Mouse (Mus musculus): Measurements from ENCODE around the gene Cep131. TPM values are rescaled to one million over a fixed set of nuclear protein-coding genes. Genes with fewer than 3 reads are reported as not detected.
A peak's percentile ranks its signal among the peaks of the same experiment; 100 is the strongest.

Gene Cep131
- 13.2 and 14.5 TPM in 2 replicates for polyA plus RNA-seq (2015; fragmentation: Nextera tagmentation; extraction: Ambion mirVana)

DNA sequence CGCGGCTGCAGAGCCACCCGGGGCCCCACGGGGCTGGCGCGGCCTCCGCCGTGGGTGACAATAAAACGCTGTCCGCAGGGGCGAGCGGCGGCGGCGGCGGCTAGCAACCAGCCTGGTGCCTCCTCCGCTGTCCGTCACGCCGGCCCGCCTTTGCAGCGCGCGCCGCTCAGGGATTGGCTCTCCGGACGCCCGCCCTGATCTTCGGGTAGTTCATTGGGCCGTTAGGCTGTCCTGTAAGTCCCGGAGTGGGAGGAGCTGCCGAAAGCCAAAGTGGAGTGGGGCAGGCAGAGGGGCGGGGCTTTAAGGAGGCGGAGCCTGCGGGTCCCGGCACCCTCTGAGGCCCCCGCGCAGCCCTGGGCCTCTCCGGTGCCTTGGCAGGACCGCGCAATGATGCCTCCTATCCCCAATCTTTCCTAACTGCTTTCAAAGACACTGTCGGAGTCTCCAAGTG is at the start of gene Cep131:
Gene Cep131 (minus strand): TSS at position 126 of the 451 bp plus-strand sequence.
- Histone ChIP-seq H3K27ac (ENCODE audit: low read length) (peak within 1 kb of the TSS; percentile 76), H3K9ac (ENCODE audit: low read length) (peak within 1 kb of the TSS; percentile 96), H3K36me3 (ENCODE audit: control insufficient read depth, insufficient read depth) (0 out of 2 replicates have a peak, but pooled peaks cover 6% of the 10 kb centered on the region), H3K4me3 (ENCODE audit: low read length) (peak within 1 kb of the TSS; percentile 93), H3K4me1 (ENCODE audit: control insufficient read depth, insufficient read depth, low read length) (peaks cover 14% of the 10 kb centered on the region), H3K4me2 (ENCODE audit: low read depth, low read length) (peak within 1 kb of the TSS; percentile 83), H3K27me3 (ENCODE audit: control insufficient read depth, insufficient read depth, low read length) (no peaks in the 10 kb centered on the region), H3K9me3 (replicated peaks; ENCODE audit: control insufficient read depth, low read length) (no peaks in the 10 kb centered on the region)
- under 1% methylated on average over 42 of the region's 42 CpGs for WGBS
- peak; percentile 99 for ATAC-seq (replicated peaks; ENCODE audit: extremely low read depth, insufficient read depth, low FRiP score)

DNA sequence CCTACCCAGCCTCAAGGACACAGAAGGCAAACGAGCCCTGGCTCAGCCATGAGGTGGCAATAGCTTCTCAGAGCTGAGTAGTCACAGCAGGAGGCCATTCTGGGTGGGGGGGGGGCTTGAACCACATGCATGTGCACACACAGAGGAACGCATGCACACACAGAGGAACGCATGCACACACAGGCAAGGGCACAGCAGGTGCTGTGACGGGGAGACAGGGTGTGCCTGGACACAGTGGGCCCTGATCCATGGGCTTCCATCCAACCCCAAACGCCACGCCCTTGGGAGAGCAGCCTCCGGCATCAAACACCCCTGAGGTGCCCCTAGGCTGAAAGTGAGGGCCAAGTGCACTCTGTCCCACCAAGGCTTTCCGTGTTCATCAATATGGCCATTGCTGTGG is 49.6 kb upstream of the Cep131 start:
- H3K4me2 ChIP-seq (ENCODE audit: low read depth, low read length), result peak overlapping the region; percentile 41
- H3K27ac ChIP-seq (ENCODE audit: low read length), result peak overlapping the region; percentile 94
- H3K36me3 ChIP-seq (ENCODE audit: control insufficient read depth, insufficient read depth), result peaks cover 22% of the 10 kb centered on the region
- no peak for ATAC-seq (replicated peaks; ENCODE audit: extremely low read depth, insufficient read depth, low FRiP score)
- no peak overlapping the region for H3K4me3 ChIP-seq (ENCODE audit: low read length)
- no peaks in the 10 kb centered on the region for H3K27me3 ChIP-seq (ENCODE audit: control insufficient read depth, insufficient read depth, low read length)
- H3K9me3 ChIP-seq (replicated peaks; ENCODE audit: control insufficient read depth, low read length), result no peaks in the 10 kb centered on the region
- peaks cover 64% of the 10 kb centered on the region for H3K4me1 ChIP-seq (ENCODE audit: control insufficient read depth, insufficient read depth, low read length)
- peak overlapping the region; percentile 51; the same call in 1 of the 2 replicates for H3K9ac ChIP-seq (ENCODE audit: low read length)
- 67% methylated on average over 8 of the region's 8 CpGs for WGBS

DNA sequence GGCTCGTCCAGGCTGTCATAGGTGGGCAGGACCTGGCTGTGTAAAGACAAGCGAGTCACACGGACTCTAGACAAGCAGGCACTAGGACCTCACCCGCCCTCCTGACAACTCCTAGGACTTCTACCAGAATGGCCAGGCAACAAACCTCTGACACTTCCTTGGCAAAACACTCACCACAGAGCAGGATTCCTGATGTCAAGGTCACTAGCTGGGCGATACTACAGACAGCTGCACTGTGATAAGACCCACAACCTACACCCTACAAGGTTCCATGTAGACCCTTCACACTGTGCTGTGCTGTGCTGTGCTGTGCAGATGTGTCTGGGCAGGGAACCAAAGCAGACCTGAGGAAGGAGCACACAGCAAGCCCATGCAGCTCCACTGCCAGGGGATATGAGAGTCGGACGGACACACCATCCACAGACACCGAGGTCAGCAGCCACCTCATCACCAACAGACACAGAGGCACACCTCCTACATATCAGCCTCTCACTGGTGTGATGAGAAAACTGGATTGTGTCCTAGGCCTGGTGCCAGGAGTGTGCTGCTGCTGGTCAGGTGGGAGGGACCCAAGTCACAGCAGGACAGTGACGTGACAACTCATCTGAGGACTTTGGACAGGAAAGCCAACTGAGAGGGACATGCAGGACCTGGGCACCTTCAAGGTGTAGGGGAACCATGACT is 48.4 kb upstream of the Cep131 start:
- ATAC-seq (replicated peaks; ENCODE audit: extremely low read depth, insufficient read depth, low FRiP score), result peak; percentile 50

DNA sequence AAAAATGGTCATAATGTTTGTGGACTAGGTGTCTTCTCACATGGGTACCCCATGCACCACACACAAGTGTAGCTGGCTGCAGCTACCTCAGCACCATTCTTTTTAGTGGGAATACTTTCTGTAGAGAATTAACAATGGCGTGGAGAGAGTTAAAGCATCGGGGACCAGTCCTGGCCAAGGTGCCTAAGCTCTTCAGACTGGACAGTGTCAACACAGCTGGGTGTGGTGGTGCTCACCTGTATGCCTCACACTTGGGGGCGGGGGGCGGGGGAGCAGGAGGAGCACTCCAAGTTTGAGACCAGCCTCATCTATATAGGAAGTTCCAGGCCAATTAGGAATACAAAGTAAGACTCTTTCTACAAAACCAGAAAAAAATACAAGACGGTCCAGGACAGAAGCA is 47.5 kb upstream of the Cep131 start:
- peaks cover 30% of the 10 kb centered on the region for H3K36me3 ChIP-seq (ENCODE audit: control insufficient read depth, insufficient read depth)
- no peak for ATAC-seq (replicated peaks; ENCODE audit: extremely low read depth, insufficient read depth, low FRiP score)
- 85% methylated on average over 5 of the region's 5 CpGs for WGBS
- H3K9me3 ChIP-seq (replicated peaks; ENCODE audit: control insufficient read depth, low read length), result no peaks in the 10 kb centered on the region
- no peaks in the 10 kb centered on the region for H3K27me3 ChIP-seq (ENCODE audit: control insufficient read depth, insufficient read depth, low read length)
- H3K27ac ChIP-seq (ENCODE audit: low read length), result peak overlapping the region; percentile 94
- H3K4me3 ChIP-seq (ENCODE audit: low read length), result no peak overlapping the region
- H3K9ac ChIP-seq (ENCODE audit: low read length), result no peak overlapping the region
- H3K4me1 ChIP-seq (ENCODE audit: control insufficient read depth, insufficient read depth, low read length), result peaks cover 49% of the 10 kb centered on the region
- no peak overlapping the region for H3K4me2 ChIP-seq (ENCODE audit: low read depth, low read length)

More for the DNA sequence above, 48.4 kb upstream of the Cep131 start:
- Histone ChIP-seq H3K4me2 (ENCODE audit: low read depth, low read length) (peak overlapping the region; percentile 2; the same call in 1 of the 2 replicates), H3K4me3 (ENCODE audit: low read length) (no peak overlapping the region), H3K9me3 (replicated peaks; ENCODE audit: control insufficient read depth, low read length) (no peaks in the 10 kb centered on the region), H3K4me1 (ENCODE audit: control insufficient read depth, insufficient read depth, low read length) (peaks cover 57% of the 10 kb centered on the region), H3K9ac (ENCODE audit: low read length) (no peak overlapping the region), H3K36me3 (ENCODE audit: control insufficient read depth, insufficient read depth) (peaks cover 27% of the 10 kb centered on the region), H3K27me3 (ENCODE audit: control insufficient read depth, insufficient read depth, low read length) (no peaks in the 10 kb centered on the region), H3K27ac (ENCODE audit: low read length) (peak overlapping the region; percentile 94)
- WGBS, result 45% methylated on average over 9 of the region's 9 CpGs

DNA sequence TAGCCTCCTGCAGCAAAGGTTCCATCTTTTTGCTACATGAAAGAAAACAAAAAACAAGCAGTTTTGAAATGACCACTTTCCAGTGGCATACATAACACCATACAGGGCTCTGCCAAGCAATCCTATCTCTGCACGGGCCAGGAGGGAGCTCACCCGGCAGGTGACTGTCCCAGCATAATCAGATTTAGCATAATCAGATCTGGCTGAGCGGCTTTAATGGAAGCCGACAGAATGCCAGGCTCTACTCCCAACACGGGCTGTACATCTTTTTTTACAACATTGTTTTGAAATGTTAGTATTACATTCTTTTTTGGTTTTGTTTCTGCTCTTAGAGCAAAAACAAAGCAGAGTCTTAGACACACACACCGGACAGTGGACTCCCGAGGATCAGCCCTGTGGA is 42.7 kb upstream of the Cep131 start:
- ATAC-seq (replicated peaks; ENCODE audit: extremely low read depth, insufficient read depth, low FRiP score), result no peak
- Histone ChIP-seq H3K4me1 (ENCODE audit: control insufficient read depth, insufficient read depth, low read length) (peaks cover 2% of the 10 kb centered on the region), H3K36me3 (ENCODE audit: control insufficient read depth, insufficient read depth) (peaks cover 45% of the 10 kb centered on the region), H3K9me3 (replicated peaks; ENCODE audit: control insufficient read depth, low read length) (no peaks in the 10 kb centered on the region), H3K4me2 (ENCODE audit: low read depth, low read length) (no peak overlapping the region), H3K4me3 (ENCODE audit: low read length) (no peak overlapping the region), H3K9ac (ENCODE audit: low read length) (no peak overlapping the region), H3K27me3 (ENCODE audit: control insufficient read depth, insufficient read depth, low read length) (no peaks in the 10 kb centered on the region), H3K27ac (ENCODE audit: low read length) (no peak overlapping the region)
- WGBS, result 86% methylated on average over 7 of the region's 7 CpGs

DNA sequence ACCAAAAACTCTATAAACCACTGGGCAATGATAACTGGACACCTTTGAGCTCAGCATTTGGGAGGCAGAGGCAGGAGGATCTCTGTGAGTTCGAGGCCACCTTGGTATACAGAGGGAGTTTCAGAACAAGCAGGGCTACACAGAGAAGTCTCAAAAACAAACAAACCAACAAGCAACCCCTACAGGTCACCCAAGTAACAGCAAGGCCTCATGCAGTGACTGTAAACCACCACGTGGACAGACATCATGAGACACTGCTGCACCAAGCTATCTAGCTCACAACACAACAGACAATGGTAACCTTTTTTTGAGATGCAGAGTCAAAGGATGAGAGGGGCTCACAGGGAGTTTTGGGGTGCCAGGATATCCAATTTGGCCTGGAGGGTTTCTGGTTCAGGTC is 40.2 kb upstream of the Cep131 start:
- 88% methylated on average over 2 of the region's 2 CpGs for WGBS
- H3K36me3 ChIP-seq (ENCODE audit: control insufficient read depth, insufficient read depth), result peaks cover 34% of the 10 kb centered on the region
- ATAC-seq (replicated peaks; ENCODE audit: extremely low read depth, insufficient read depth, low FRiP score), result no peak

DNA sequence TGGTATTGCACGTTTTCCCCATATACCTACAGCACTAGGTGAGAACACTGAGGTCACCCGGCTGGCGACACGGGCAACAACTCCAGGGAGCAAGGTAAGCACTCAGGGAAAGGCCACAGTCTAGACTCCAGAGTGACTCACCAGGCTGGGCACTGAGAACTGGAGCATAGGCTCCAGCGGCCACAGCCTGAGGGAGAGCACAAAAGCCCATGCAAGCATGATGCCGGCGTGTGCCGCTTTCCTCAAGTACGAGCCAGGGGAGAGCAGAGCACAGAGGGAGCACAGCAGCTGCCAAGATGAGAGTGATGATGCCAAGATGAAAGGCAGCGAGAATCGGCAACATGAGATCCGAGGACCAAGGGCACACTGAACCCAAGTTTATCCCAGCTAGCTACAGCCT is 35.5 kb upstream of the Cep131 start:
- Histone ChIP-seq H3K4me2 (ENCODE audit: low read depth, low read length) (no peak overlapping the region), H3K27ac (ENCODE audit: low read length) (no peak overlapping the region), H3K4me3 (ENCODE audit: low read length) (no peak overlapping the region), H3K4me1 (ENCODE audit: control insufficient read depth, insufficient read depth, low read length) (peaks cover 8% of the 10 kb centered on the region), H3K27me3 (ENCODE audit: control insufficient read depth, insufficient read depth, low read length) (no peaks in the 10 kb centered on the region), H3K36me3 (ENCODE audit: control insufficient read depth, insufficient read depth) (peaks cover 10% of the 10 kb centered on the region; the same call in 1 of the 2 replicates), H3K9me3 (replicated peaks; ENCODE audit: control insufficient read depth, low read length) (no peaks in the 10 kb centered on the region), H3K9ac (ENCODE audit: low read length) (no peak overlapping the region)
- 83% methylated on average over 12 of the region's 12 CpGs for WGBS
- no peak for ATAC-seq (replicated peaks; ENCODE audit: extremely low read depth, insufficient read depth, low FRiP score)

More for the DNA sequence above, 40.2 kb upstream of the Cep131 start:
- Histone ChIP-seq H3K4me3 (ENCODE audit: low read length) (no peak overlapping the region), H3K4me2 (ENCODE audit: low read depth, low read length) (no peak overlapping the region), H3K9ac (ENCODE audit: low read length) (no peak overlapping the region), H3K27ac (ENCODE audit: low read length) (no peak overlapping the region), H3K9me3 (replicated peaks; ENCODE audit: control insufficient read depth, low read length) (no peaks in the 10 kb centered on the region), H3K4me1 (ENCODE audit: control insufficient read depth, insufficient read depth, low read length) (no peaks in the 10 kb centered on the region), H3K27me3 (ENCODE audit: control insufficient read depth, insufficient read depth, low read length) (no peaks in the 10 kb centered on the region)

DNA sequence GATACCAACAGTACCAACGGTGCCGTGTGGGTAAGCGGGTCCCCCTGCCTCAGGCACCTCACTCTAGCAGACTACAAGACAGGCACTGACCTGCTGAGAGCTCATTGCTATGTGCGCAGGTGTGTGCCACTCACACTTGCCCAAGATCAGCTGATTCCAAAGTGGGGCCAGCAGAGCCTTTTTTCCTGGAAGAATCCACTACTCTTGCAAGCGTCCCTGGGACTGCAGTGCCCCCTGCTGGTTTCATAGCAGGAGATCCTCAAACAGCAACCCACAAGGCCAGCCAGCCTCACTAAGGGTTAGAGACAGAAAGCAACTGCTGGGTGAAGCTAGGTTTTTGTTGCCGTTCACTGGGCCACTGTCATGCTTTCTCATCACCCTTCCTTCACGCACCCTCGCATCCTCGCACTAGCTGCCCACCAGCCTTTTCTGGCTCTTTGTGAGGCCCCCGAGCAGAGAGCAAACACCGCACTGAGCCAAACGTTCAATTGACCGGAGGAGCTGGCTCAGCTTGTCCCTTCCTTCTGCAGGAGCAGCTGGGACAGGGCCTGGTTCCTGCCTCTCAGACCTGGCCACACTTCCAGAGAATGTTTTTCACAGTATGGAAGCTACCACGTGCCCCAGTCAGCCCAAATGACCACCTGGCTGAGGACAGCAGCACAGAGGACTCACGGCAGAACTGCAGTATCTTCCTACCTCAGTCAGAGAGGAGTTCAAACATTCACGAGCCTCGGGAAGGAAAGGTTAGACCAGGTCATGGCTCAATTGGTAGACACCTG is 34.2 kb upstream of the Cep131 start:
- WGBS, result 85% methylated on average over 17 of the region's 17 CpGs

More for the DNA sequence above, 34.2 kb upstream of the Cep131 start:
- H3K4me1 ChIP-seq (ENCODE audit: control insufficient read depth, insufficient read depth, low read length), result peaks cover 8% of the 10 kb centered on the region
- no peaks in the 10 kb centered on the region for H3K27me3 ChIP-seq (ENCODE audit: control insufficient read depth, insufficient read depth, low read length)
- H3K36me3 ChIP-seq (ENCODE audit: control insufficient read depth, insufficient read depth), result peaks cover 8% of the 10 kb centered on the region
- no peaks in the 10 kb centered on the region for H3K9me3 ChIP-seq (replicated peaks; ENCODE audit: control insufficient read depth, low read length)
- no peak overlapping the region for H3K4me3 ChIP-seq (ENCODE audit: low read length)
- peak overlapping the region; percentile 9; the same call in 1 of the 2 replicates for H3K9ac ChIP-seq (ENCODE audit: low read length)
- H3K4me2 ChIP-seq (ENCODE audit: low read depth, low read length), result no peak overlapping the region
- no peak overlapping the region for H3K27ac ChIP-seq (ENCODE audit: low read length)
- no peak for ATAC-seq (replicated peaks; ENCODE audit: extremely low read depth, insufficient read depth, low FRiP score)
